Mouse (Mus musculus): ENCODE results near the gene Kcnh7. TPM values are rescaled to one million over a fixed set of nuclear protein-coding genes. Genes with fewer than 3 reads are reported as not detected.

Gene Kcnh7
- 0.04 and 0.11 TPM in 2 replicates for total RNA-seq (2012; rRNA removed)

DNA sequence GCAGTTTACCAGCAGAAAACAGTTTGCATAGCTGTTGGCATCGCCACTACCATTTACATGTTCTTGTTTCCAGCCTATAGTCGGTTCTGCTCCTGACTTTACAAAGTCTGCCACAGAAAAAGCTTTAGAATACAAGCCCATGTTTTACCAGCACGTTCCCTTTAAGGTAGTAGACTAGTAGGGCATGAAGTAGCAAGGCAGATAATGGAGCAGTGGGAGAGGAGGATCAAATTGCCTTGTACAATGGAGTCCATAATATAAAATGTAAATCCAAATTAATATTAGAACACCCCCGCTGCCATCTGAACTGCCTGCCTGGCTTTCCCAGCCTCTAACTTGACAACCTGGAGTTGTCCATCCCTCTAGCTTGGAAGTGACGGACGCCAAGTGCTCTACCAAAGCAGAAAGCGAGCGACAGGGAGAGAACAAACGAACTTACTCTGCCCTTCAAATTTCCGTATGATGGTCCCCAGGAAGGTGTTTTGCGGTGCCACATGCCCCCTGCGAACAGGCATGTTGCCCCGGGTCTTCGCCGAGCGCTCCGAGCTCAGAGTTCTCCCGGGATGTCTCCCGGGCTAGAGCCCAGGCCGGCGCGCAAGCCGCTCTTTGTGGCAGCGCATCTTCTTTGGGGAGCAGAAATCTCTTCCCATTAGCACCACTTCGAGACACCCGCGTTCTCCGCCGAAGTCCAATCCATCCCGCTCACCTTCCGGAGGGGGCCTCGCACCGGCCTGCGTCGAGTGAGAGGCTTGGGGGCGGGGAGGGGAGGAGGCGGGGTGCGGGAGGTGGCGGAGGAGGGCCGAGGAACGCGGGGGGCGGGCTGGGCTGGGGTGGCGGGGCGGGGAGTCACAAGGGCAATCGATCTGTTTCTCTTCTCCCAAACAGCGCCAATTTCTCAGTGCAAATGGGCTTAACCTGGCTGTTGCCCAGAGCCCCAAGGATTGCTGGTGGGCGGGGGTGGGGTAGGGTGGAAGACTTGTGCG is at the start of gene Kcnh7:
Kcnh7 (minus strand) TSS at position 725 of the 983 bp plus-strand sequence.
- H3K27ac ChIP-seq (ENCODE audit: insufficient read depth, low read depth, low read length, poor library complexity, severe bottlenecking) = no peak within 1 kb of the TSS
- TF ChIP-seq MAFK (IDR thresholded peaks at IDR 0.05; ENCODE audit: insufficient read depth, low read depth, low read length) = no peak
- TF ChIP-seq ZC3H11A (IDR thresholded peaks at IDR 0.05; ENCODE audit: borderline replicate concordance, low read depth, low read length) = no peak
- no peak for TF ChIP-seq ZNF384 (IDR thresholded peaks at IDR 0.05; ENCODE audit: low read depth, low read length)
- TF ChIP-seq CHD2 (IDR thresholded peaks at IDR 0.05; ENCODE audit: low read depth, low read length) = no peak
- H3K36me3 ChIP-seq (ENCODE audit: control insufficient read depth, insufficient read depth, low read length, poor library complexity, severe bottlenecking) = no peaks in the 10 kb centered on the region
- H3K9me3 ChIP-seq (ENCODE audit: control insufficient read depth, insufficient read depth, low read depth, low read length) = no peaks in the 10 kb centered on the region
- DNase-seq (ENCODE audit: low read depth, low spot score) = peak; percentile 9
- peak within 1 kb of the TSS; percentile 54 to 66 for H3K4me3 ChIP-seq (ENCODE audit: insufficient read depth in 1 of 2, low read depth in 1 of 2, low read length in 2 of 2, poor library complexity in 1 of 2, severe bottlenecking in 1 of 2)
- H3K9ac ChIP-seq (ENCODE audit: insufficient read depth, low read depth, low read length, poor library complexity, severe bottlenecking) = peak within 1 kb of the TSS; percentile 47; the same call in 1 of the 2 replicates
- peaks cover 0 to 4% of the 10 kb centered on the region in 2 experiments; a peak in 2 of 4 replicates for H3K4me1 ChIP-seq (ENCODE audit: control insufficient read depth in 2 of 2, insufficient read depth in 2 of 2, low read length in 2 of 2, poor library complexity in 1 of 2)
- in situ Hi-C loops (cut with MboI; ENCODE audit: low sequenced_read_pairs in 2 of 2, unreplicated experiment in 2 of 2) = no loop called here

DNA sequence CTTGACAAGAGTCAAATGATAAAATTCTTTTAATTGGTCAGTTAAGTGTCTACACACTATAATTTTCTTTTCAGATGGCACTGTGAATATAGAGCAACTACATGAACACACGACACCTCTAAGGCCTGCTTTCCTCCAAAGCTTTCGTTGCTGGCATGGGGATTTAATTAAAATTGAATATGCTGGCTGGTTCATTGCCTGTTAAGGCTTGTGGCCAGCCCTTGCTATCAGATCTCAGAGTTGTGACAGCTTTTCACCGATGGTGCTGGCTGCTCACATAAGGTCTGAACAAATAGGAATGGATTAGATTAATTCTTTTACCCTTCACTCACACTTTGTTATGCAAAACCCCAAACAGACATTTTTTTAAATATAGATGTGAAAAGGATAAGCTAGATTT is 23.3 kb upstream of the Kcnh7 start:
- H3K36me3 ChIP-seq (ENCODE audit: control insufficient read depth, insufficient read depth, low read length, poor library complexity, severe bottlenecking) = no peaks in the 10 kb centered on the region

DNA sequence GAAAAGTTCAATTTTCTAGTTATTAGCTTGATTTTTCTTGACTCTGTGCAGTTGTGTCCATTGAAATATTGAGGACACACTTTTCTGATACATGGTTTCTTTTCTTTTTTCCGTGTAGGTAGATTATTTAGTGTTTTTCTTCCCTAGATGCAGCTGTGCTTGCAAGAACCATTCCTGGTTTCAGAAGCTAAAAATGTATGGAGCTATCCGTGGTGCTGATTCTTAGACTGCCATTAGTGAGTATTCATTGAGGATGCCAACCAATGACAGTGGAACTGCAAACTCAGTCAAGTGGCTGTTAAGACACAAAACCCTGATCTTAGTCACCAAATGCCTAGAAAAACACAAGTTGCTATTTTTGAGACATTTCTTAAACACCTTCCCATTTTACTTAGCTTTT is 1.9 kb upstream of the Kcnh7 start:
- no peak overlapping the region for H3K9ac ChIP-seq (ENCODE audit: insufficient read depth, low read depth, low read length, poor library complexity, severe bottlenecking)
- no peak for TF ChIP-seq HCFC1 (IDR thresholded peaks at IDR 0.05; ENCODE audit: borderline replicate concordance, insufficient read depth, low read length)
- in situ Hi-C loops (cut with MboI; ENCODE audit: low sequenced_read_pairs in 2 of 2, unreplicated experiment in 2 of 2) = no loop called here
- H3K9me3 ChIP-seq (ENCODE audit: control insufficient read depth, insufficient read depth, low read depth, low read length) = no peaks in the 10 kb centered on the region
- H3K36me3 ChIP-seq (ENCODE audit: control insufficient read depth, insufficient read depth, low read length, poor library complexity, severe bottlenecking) = no peaks in the 10 kb centered on the region
- DNase-seq (ENCODE audit: low read depth, low spot score) = peak; percentile 51
- no peak overlapping the region for H3K4me3 ChIP-seq (ENCODE audit: insufficient read depth in 1 of 2, low read depth in 1 of 2, low read length in 2 of 2, poor library complexity in 1 of 2, severe bottlenecking in 1 of 2)
- H3K4me1 ChIP-seq (ENCODE audit: control insufficient read depth in 2 of 2, insufficient read depth in 2 of 2, low read length in 2 of 2, poor library complexity in 1 of 2) = peaks cover 0 to 4% of the 10 kb centered on the region in 2 experiments; a peak in 2 of 4 replicates
- H3K27ac ChIP-seq (ENCODE audit: insufficient read depth, low read depth, low read length, poor library complexity, severe bottlenecking) = no peak overlapping the region

More for the DNA sequence above, 23.3 kb upstream of the Kcnh7 start:
- no peak for DNase-seq (ENCODE audit: low read depth, low spot score)
- Histone ChIP-seq H3K4me1 (ENCODE audit: control insufficient read depth in 2 of 2, insufficient read depth in 2 of 2, low read length in 2 of 2, poor library complexity in 1 of 2) (no peaks in the 10 kb centered on the region), H3K9me3 (ENCODE audit: control insufficient read depth, insufficient read depth, low read depth, low read length) (no peaks in the 10 kb centered on the region), H3K9ac (ENCODE audit: insufficient read depth, low read depth, low read length, poor library complexity, severe bottlenecking) (no peak overlapping the region), H3K27ac (ENCODE audit: insufficient read depth, low read depth, low read length, poor library complexity, severe bottlenecking) (no peak overlapping the region), H3K4me3 (ENCODE audit: insufficient read depth in 1 of 2, low read depth in 1 of 2, low read length in 2 of 2, poor library complexity in 1 of 2, severe bottlenecking in 1 of 2) (no peak overlapping the region)
- in situ Hi-C loops (cut with MboI; ENCODE audit: low sequenced_read_pairs in 2 of 2, unreplicated experiment in 2 of 2) = no loop called here
- no peak for TF ChIP-seq CHD2 (IDR thresholded peaks at IDR 0.05; ENCODE audit: low read depth, low read length)
- no peak for TF ChIP-seq ZNF384 (IDR thresholded peaks at IDR 0.05; ENCODE audit: low read depth, low read length)
- TF ChIP-seq ZC3H11A (IDR thresholded peaks at IDR 0.05; ENCODE audit: borderline replicate concordance, low read depth, low read length) = no peak
- TF ChIP-seq HCFC1 (IDR thresholded peaks at IDR 0.05; ENCODE audit: borderline replicate concordance, insufficient read depth, low read length) = no peak
- TF ChIP-seq MAFK (IDR thresholded peaks at IDR 0.05; ENCODE audit: insufficient read depth, low read depth, low read length) = no peak

DNA sequence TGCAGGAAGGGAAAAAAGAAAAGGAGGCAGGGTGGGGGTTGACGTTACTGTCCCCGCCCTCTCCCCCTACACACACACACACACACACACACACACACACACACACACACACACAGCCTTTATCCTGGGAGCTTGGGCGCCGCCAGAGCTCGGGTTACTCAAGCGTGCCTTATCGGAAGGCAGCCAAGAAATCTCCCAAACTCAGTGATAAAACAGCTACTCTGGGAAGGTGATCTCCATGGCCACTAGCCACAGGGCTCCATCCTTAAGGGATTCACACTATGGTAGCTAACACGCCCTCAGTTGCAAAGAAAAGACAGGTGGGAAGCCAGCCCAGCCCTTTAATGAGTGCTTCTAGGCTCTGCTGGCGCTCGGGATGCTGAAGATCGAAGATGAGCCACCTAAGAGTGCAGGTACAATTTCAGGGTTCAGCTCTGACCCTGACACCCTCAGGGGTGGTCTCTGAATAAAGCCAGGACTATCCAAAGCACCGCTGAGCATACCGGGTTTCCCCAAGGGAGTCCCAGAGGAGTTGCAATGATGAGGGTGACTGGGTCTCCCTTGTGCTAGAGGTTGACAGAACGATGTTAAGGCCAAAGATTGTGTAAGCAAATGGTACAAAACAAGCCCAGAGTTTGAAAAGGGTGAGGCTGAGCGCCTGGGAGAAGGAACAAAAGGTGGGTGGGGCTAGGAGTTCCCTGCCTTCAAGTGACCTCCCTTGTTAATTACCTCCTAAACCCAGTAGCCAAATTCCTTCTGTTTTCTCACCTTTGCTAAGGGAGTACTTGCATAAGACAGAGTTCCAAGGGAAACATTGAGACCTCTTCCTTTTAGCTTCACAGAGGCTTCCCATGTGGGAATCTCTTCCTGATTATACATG is 704 bp upstream of the Kcnh7 start:
- Histone ChIP-seq H3K36me3 (ENCODE audit: control insufficient read depth, insufficient read depth, low read length, poor library complexity, severe bottlenecking) (no peaks in the 10 kb centered on the region), H3K27ac (ENCODE audit: insufficient read depth, low read depth, low read length, poor library complexity, severe bottlenecking) (no peak overlapping the region), H3K9ac (ENCODE audit: insufficient read depth, low read depth, low read length, poor library complexity, severe bottlenecking) (no peak overlapping the region), H3K4me3 (ENCODE audit: insufficient read depth in 1 of 2, low read depth in 1 of 2, low read length in 2 of 2, poor library complexity in 1 of 2, severe bottlenecking in 1 of 2) (peak overlapping the region; percentile 54 to 66; a peak in 3 of 4 replicates), H3K9me3 (ENCODE audit: control insufficient read depth, insufficient read depth, low read depth, low read length) (no peaks in the 10 kb centered on the region), H3K4me1 (ENCODE audit: control insufficient read depth in 2 of 2, insufficient read depth in 2 of 2, low read length in 2 of 2, poor library complexity in 1 of 2) (peaks cover 0 to 4% of the 10 kb centered on the region in 2 experiments; a peak in 2 of 4 replicates)
- no peak for TF ChIP-seq CHD2 (IDR thresholded peaks at IDR 0.05; ENCODE audit: low read depth, low read length)
- in situ Hi-C loops (cut with MboI; ENCODE audit: low sequenced_read_pairs in 2 of 2, unreplicated experiment in 2 of 2) = no loop called here
- DNase-seq (ENCODE audit: low read depth, low spot score) = peak; percentile 40

Data from ES-E14 (cell line).